Mouse (Mus musculus): ENCODE results near the gene Tmem247.

The Tmem247 gene
- long read RNA-seq, experiment 1 = 0 reads
- long read RNA-seq, experiment 2 = 0 reads

DNA sequence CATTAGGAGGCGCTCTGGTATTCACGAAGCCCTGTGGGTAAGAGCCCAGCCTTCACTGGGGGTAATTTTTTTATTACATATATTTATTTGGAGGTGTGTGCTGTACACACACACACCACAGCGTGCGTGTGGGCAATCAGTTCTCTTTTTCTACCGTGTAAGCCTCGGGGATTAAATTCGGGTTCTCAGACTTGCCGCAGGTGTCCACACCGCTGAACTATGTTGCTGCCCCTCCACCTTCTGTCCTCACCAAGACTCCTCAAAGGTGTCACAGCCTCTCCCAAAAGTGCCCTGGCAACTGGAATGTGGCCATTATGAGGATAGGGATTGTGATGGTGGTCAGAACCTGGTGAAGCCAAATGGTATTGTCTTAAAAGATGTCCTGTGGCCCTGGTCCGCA lies at the start of gene Tmem247:
Gene Tmem247 (plus strand): TSS at position 301 of the 400 bp plus-strand sequence.
- intact Hi-C loops (cut with DNase I) = loop anchor here (5.0 kb wide), 3 partner anchors 45 to 335 kb away; partner anchors contain the start of gene Rhoq

DNA sequence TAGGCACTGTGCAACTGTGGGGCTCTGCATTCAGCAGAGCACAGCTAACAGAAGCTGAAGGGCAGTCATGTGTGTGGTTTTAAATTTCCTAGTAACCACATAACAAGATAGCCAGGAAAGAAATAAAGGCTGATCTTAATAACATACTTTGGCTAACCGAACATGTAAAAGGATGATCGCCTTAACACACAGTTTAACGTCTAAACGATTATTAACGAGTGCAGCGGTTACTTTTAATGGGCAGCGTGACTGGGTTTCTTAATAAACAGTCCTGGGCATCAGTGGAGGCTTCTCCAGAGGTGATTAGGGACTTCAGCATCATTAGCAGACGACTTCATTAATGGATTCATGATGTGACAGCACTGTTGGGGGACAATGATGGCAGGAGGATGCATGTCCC lies 46.6 kb upstream of the Tmem247 start:
- intact Hi-C loops (cut with DNase I) = no loop called here

DNA sequence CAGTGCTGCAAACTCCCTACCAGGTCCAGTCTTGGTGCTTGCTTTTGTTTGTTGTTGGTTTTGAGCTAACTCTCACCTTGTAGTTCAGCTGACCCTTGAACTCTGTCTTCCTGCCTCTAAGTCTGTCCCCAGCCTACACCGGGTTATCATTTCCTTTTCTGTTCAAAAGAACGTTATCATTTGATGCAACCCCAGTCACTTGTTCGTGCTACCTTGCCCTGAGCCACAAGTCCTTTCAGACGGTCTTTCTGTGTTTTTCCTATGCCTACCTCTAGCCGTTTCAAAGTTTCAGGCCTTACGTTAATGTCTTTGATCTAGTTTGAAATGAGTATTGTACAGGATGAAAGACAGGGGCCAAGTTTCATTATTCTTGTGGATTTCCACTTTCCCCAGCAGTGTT lies 44.5 kb upstream of the Tmem247 start:
- intact Hi-C loops (cut with DNase I) = no loop called here

DNA sequence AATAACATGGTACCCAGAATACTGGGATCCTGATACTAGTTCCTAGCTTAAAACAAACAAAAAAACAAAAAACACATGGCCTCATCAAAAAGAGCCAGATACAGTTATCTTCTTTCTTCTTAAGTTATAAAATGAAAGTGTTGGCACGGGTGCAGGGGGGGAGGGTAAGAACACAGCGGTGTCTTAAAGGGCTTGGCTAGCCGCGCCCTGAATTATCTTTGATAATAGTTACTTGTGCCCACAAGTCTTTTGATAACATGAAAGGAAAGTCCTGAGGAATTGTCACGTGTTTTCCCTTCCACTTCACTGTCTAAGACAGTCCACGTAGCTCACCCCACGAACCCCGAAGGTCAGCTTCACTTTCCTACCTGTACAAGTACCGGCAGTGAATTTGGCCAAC lies 40.2 kb upstream of the Tmem247 start:
- intact Hi-C loops (cut with DNase I) = no loop called here

DNA sequence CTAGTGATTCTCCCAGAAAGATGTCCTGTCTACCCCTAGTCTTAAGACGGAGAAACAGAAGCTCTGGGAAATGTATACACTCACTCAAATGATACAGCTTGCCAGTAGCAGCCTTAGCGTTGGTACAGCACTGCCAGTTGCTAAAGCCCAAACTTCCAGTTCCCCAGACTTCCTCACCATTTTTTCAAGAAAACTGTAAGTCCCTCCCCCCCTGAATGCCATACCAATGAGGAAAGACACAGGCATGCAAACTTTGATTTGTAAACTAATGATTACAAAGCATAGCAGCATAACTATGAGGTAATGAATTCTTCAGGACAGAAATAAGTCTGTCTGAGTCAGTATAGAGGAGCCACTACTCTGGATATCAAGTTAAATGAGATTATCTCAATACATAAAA lies 39.4 kb upstream of the Tmem247 start:
- intact Hi-C loops (cut with DNase I) = no loop called here

DNA sequence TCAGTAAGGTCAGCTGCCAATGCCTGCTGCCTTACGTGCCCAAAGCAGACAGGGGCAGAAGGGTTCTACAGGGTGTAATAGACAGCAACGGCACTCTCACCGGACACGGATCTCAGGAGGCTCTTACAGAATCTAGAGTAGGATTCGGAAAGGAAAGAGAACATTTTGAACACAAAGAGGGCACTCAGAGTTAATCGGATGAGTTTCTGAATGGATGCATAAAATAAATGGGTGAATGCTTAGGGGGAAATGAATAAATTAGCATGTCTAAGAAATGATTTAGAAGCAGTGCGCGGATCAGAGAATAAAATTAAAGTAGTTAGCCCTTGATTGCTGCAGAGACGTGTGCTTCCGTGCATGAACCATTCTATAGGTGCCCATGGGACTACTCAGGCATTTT lies 37.1 kb upstream of the Tmem247 start:
- intact Hi-C loops (cut with DNase I) = no loop called here

DNA sequence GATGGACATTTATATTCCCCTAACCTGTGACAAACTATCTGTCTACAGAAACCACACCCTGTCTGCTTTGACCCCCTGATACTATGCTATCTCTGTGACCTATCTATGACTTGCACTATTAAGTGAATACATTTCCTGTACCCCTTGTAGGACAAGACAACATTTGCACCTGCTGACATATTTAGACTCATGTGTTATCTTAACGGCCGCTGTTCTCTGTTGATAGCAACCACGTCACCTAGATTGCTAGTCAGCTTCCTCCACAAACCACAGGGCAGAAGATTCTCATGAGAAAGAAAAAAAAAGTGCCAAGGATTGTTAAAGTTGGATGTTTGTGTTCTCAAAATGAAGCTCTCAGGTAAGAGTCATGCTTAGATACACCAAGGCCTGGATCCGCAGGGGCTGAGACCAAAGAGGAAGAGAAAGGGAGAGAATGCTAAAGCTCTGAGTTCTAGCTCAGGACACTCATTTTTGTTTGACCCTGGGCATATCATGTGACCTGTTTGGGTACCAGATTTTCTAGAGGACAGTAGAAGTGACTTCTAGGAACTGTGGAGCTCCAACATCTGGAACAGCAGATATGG lies 36.6 kb upstream of the Tmem247 start:
- intact Hi-C loops (cut with DNase I) = no loop called here

DNA sequence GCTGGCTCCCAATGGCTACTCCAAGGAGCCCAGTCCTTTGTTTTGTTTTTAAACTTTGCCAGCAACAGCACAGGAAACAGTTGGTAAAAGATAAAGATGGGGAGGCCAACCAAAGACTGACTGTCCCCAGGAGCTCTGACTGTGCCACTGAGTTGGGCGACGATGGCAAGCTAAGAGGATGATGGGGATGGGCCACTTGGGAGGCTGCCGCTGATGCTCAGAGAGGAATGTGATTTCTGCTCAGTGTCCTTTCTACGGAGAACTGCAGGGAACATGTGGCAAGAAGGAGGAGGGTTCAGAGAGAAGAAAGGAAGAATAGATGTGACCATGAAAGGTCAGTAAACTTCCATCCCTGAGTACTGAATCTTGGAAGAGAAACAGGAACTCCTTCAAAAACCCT lies 22.0 kb upstream of the Tmem247 start:
- intact Hi-C loops (cut with DNase I) = no loop called here

DNA sequence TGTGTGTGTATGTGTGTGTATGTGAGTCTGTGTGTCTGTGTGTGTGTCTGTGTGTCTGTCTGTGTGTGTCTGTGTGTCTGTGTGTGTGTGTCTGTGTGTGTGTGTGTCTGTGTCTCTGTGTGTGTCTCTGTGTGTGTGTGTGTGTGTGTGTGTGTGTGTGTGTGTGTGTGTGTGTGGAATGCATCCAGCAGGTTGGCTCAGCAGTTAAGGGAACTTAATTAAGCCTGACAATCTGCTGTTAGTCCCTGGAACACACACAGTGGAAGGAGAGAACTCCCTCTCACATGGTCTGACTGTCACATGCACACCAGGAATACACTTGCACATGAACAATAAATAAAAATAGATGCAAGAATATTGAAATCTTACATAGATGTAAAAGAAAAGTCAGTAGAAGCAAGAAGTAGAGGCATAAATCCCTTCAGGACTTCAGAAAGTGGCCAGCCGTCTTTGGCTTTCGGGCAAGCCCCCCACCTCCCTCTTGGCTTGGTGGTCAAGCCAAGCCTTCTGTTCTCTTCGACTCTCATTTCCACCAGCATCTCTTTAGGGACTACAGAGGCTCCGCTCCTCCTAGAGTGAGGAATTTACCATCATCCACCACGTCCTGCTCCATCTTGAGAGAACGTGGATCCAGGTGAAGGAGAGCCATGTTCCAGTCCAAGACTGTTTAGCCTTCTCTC lies 19.5 kb upstream of the Tmem247 start:
- intact Hi-C loops (cut with DNase I) = no loop called here

DNA sequence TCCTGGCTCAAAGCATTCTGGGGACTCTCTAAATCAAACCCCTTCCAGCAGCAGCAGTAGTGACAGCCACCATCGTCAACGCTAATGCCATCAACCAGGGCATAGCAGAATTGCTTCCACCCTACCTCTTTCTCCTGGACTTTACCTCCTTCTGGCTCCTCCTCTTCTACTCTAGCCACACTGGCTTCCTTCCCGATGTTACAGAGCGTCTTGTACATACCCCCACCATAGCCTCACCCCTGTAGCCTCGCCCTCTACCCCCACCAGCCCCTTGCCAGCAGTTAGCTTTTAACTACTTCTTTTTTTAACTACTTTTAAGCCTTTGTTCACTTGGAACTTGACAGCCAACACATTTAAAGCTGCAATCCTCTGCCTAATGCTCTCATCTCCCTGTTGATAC lies 17.3 kb upstream of the Tmem247 start:
- intact Hi-C loops (cut with DNase I) = loop anchor here (10.0 kb wide), 2 partner anchors 145 to 735 kb away; partner anchors contain the start of genes Epas1 and Prkce

DNA sequence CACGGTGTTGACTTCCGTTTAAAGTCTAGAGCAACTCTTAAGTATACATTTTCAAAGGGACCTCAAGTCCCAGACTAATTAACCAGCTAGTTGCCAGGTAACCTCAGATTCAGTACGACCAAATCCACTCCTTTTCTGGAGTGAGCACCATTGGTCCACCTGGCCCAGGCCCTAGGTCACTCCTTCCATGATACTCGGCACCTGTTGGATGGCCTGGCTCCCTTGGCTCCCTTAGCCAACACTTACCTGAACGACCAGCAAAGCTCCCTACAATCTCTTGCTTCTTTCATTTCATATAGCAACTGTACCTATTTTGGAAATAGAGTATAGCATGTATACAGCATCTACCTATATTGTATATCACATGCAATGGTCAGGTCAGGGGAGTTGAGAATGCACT lies 16.6 kb upstream of the Tmem247 start:
- intact Hi-C loops (cut with DNase I) = loop anchor here (10.0 kb wide), 2 partner anchors 146 to 736 kb away; partner anchors contain the start of genes Epas1 and Prkce

DNA sequence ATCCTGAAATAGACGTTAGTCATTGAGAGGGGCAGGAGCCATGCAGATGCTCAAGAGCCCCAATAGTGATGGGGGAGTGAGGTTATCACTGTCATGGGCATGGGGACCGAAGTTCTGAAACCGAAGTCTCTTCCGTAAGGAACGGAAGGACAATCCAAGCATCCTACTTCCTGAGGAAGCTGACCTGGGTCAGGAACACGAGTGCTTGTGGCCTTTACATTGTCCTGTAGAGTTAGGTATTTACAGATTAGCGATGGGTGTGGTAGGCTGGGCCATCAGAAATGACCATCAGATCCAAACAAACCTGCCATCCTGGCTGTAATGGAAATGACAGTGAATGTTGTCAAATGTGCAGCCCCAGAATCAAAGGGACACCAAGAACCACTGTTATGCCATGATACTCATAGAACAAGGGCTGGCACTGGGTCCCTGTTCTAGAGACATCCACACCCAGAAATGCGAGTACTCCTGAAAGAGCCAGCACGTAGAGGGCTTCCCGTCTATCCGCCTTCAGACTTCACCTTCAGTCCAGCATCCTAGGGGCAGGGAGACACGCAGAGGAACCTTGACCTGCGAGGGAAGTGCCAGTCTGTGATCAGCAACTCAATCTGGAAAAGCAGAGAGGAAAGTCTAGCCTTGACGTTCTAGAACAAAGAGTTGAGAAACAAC lies 14.6 kb upstream of the Tmem247 start:
- intact Hi-C loops (cut with DNase I) = loop anchor here (10.0 kb wide), 2 partner anchors 148 to 738 kb away; partner anchors contain the start of genes Epas1 and Prkce

DNA sequence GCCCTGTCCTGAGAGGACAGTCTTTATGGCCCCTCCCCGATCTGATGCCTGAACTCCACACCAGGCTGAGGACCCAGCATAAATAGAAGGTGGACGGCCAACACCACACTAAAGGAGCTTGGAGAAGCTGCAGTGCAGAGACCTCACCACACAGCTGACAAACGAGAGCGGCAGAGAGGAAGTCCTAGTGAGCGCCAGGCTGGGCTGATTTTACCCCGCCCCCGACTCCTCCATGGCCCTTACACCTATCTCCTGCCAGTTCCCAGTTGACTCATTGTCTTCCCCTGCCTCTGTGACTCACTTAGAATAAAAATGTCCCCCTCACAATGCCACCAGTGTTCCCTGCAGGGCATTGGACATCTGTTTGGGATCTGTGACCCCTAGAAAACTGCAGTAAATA lies 13.6 kb upstream of the Tmem247 start:
- intact Hi-C loops (cut with DNase I) = loop anchor here (10.0 kb wide), 2 partner anchors 149 to 739 kb away; partner anchors contain the start of genes Epas1 and Prkce

DNA sequence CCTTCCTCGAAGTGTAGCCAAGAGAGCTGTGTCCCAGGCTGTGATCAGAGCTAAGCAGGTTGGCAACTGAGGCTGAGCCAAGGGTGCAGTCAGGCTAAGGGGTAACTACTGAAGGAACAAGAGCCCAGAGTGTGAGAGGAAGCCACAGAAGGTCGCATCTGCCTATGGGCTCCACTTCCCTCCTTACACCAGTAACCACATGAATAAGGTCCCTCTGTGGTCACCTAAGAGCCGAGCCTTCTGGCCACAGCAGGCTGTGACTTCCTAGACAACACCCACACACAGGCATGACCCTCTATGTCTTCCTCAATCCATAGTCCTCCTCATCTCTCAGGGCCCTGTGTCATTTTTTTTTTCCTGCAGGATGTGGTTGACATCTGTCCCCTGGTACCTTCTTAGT lies 12.9 kb upstream of the Tmem247 start:
- intact Hi-C loops (cut with DNase I) = loop anchor here (10.0 kb wide), 2 partner anchors 149 to 739 kb away; partner anchors contain the start of genes Epas1 and Prkce

DNA sequence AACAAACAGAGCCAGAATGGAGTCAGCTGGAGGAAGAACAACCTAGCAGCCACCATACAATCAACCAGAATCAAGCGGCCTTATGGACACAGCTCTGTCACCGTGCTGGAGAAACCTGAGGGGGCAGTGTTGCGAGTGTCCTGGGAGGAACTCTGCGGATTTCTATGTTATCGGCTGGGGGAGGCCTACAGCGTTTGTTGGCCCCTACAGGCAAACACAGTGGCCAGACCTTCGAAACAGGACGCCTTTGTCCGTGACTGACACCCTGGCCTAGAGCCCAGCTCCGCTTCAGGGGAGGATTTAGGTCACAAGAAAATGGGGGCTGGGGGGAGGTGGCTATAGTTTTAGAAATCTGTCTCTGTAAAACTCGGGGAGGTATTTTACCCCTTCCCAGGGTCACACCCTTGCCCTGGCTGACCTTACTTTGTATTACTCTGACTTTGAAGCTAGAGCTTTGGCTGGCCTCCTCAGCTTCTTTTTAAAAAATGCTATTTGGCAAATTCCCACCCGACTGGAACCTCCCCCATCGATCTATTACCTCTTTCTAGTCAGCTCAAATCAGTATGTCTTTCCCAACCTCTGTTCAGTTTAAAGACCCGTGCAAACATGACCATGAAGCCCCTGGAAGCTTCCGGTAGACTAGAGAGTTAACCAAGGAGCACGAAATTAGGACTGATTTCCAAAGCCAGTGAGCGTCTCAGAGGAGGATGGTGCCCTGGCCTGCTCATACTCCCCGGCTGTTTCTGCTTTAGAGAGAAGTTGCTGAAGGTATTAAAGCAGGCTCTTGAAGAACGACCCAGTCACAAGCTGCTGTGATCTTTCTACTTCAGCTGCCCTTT lies 11.6 kb upstream of the Tmem247 start:
- intact Hi-C loops (cut with DNase I) = loop anchor here (2.0 to 10.0 kb wide), 3 partner anchors 151 to 741 kb away; partner anchors contain the start of genes Epas1 and Prkce

DNA sequence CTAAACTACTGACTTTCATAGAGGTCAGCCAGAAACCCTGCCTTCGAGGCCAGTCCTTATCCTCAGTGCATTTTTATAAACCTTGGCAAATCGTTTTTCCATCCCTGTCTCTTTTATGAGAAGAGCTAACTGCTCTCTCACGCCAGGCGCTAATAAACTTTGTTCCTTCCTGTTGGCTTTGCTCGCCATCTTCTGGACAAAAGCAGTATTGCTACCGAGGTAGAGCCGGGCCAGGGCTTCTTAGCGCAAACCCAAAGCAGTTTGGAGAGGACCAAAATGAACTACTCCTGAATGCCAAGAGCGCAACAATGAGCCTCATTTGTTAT lies 11.0 kb upstream of the Tmem247 start:
- intact Hi-C loops (cut with DNase I) = loop anchor here (2.0 to 10.0 kb wide), 3 partner anchors 151 to 741 kb away; partner anchors contain the start of genes Epas1 and Prkce

DNA sequence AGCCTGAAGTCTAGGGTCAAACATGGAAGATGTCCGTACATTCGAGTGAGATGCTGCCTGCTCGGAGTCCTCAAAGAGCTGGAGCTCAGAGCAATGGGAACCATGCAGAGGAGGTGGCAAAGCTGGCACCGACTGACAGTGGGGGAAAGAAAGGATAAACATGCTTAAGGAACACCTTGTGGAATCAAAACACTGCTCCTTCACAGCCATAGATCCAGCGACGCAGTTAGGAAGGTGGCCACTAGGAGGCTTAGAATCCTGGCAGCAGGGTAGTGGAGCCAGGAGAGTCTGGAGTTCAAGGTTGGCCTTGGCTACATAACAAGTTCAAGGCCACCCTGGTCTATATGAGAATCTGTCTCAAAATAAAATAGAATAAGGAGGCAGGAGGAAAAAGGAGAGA lies 10.5 kb upstream of the Tmem247 start:
- intact Hi-C loops (cut with DNase I) = loop anchor here (2.0 to 10.0 kb wide), 3 partner anchors 152 to 742 kb away; partner anchors contain the start of genes Epas1 and Prkce

DNA sequence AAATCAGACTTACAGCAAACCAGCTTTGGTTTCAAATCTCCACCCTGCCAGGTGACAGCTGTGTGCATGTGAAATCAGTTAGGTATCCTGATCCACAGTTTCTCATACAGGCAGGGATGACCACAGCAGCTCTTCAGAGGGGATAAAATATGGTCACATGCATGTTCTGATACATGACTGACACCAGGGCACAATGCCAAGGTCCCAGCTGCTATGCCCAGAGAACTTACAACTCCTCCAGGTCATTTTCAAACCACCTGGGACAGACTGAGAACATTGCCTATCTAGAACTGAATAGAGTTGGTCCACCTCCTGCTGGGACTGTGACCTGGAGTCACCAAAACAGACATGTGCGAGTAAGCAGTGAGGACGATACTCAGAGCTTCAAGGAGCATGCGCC lies 10.1 kb upstream of the Tmem247 start:
- intact Hi-C loops (cut with DNase I) = loop anchor here (2.0 to 10.0 kb wide), 3 partner anchors 152 to 742 kb away; partner anchors contain the start of genes Epas1 and Prkce

DNA sequence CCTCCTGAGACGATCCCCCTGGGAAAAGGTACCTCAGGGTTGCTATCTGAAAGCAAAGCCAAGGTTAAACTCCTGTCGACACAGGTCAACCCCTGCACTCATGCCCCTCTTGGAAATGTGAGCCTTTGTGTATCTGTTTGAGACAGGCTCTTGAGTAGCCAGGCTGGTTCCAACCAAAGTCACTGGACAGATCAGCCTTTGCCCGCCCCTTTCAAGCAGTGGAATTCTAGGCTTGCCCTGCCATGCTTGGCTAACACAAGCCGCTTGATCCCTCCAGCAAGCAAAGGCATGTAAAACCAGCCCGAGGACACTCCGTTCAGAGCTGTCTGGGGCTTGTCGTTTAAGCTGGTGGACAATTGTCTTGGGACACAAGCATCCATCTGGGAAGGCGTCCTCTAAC lies 8.8 kb upstream of the Tmem247 start:
- intact Hi-C loops (cut with DNase I) = loop anchor here (10.0 kb wide), 2 partner anchors 154 to 744 kb away; partner anchors contain the start of genes Epas1 and Prkce

DNA sequence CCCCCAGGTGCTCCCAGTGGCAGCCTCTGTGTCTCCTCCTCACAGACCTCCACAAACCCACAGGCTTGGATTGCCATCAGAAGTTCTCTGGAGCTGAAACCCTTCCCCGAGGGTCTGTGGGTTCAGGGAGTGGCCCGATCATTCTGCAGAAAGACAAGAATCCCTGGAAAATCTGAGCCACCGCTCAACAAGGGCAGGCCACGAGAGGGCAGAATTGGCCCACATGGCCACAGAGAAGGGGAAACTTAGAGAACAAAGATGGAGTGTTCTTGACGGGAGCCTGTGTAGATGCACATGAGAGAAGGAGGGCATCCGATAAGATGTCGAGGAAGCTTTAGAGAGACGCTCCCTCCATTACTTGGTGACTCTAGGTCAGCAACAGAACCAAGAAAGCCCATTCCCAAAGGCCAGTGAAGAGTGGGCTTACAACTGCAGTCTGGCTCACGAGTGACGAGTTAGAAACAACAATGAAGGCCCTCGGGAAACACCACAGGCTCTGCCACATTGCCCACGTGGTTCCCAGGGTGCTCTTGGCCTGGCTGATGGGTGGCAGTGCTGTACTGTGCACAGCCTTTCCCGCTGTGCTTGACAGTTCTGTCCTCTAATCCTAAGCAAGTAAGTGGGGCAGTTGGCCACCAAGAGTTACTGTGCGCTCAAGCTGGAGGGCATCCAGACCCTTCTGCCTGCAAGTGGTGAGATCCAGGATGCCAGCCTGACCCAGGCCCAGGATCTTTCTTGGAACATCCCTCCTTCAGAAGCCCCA lies 7.2 kb upstream of the Tmem247 start:
- intact Hi-C loops (cut with DNase I) = loop anchor here (10.0 kb wide), 2 partner anchors 155 to 745 kb away; partner anchors contain the start of genes Epas1 and Prkce

Data from adrenal gland (tissue).